Mouse (Mus musculus) stomach, embryonic 15.5 days (tissue): ENCODE measurements around the gene Nme7. TPM values are rescaled to one million over a fixed set of nuclear protein-coding genes. Genes with fewer than 3 reads are reported as not detected.

Experiments used
- ATAC-seq: fragments of 200-750 bp; cut with Nextera tagmentation; 2 replicates; pipeline ENCODE4 v1.8.0; 2017; ENCODE audit warnings: low read depth, moderate number of reproducible peaks, moderate TSS enrichment; ENCODE audit not compliant: insufficient read depth, low FRiP score
- H3K27ac ChIP-seq: fragments of 300-500 bp; sonication (generic); 2 replicates; pipeline ENCODE4 v1.5.1; 2015; ENCODE audit warnings: mild to moderate bottlenecking, inconsistent platforms
- H3K27me3 ChIP-seq: fragments of 300-500 bp; sonication (generic); replicated peaks from 2 replicates; pipeline ENCODE4 v1.6.1; 2015; ENCODE audit warnings: inconsistent platforms
- H3K36me3 ChIP-seq: fragments of 300-500 bp; sonication (generic); 2 replicates; pipeline ENCODE4 v1.6.1; 2015; ENCODE audit warnings: inconsistent platforms
- H3K4me1 ChIP-seq: fragments of 300-500 bp; sonication (generic); 2 replicates; pipeline ENCODE4 v1.6.1; 2015; ENCODE audit warnings: inconsistent platforms
- H3K4me2 ChIP-seq: fragments of 300-500 bp; sonication (generic); 2 replicates; pipeline ENCODE4 v1.6.1; 2015; ENCODE audit warnings: mild to moderate bottlenecking, inconsistent platforms
- H3K4me3 ChIP-seq: fragments of 300-500 bp; sonication (generic); replicated peaks from 2 replicates; pipeline ENCODE4 v1.5.1; 2015; ENCODE audit warnings: inconsistent platforms
- H3K9ac ChIP-seq: fragments of 300-500 bp; sonication (generic); 2 replicates; pipeline ENCODE4 v1.6.1; 2015; ENCODE audit warnings: inconsistent platforms
- H3K9me3 ChIP-seq: fragments of 300-500 bp; sonication (generic); 2 replicates; pipeline ENCODE4 v1.6.1; 2016; ENCODE audit warnings: inconsistent platforms
- WGBS: fragments of 180-500 bp; shearing (Covaris S2); methylation state at CpG from one replicate; pipeline ENCODE4 v1.1.7; 2015; 5-methylcytosine and 5-hydroxymethylcytosine counted together
- polyA plus RNA-seq: library from polyadenylated mRNA; unstranded; fragments of >200 nt; fragmentation: Nextera tagmentation; extraction: Ambion mirVana; gene quantifications from 2 replicates; pipeline ENCODE4 v1.2.1, GENCODE M21; 2015

Gene Nme7
- polyA plus RNA-seq, 1 experiment from 2014 or later, result 31.2 TPM

DNA sequence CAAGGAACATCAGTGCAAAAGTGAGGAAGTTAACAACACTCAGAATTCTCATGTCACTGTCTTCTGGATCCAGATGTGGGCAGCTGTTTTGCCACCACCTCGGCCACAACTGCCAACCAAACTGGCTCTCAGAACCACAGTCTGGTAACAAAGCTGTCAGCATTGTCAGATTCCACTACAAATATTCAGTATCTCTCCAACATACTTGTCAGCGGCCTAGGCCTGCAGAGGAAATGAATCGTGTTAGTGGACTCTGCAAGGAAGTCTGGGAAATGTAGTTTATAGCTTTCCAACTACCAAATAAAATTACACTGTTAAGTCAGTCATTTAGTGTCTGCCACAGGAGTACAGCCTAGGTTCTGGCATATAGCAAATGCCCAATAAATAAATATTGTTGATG, 113.7 kb downstream of the Nme7 start:
- Histone ChIP-seq H3K27ac (no peak overlapping the region), H3K4me1 (no peaks in the 10 kb centered on the region), H3K36me3 (no peaks in the 10 kb centered on the region), H3K27me3 (no peaks in the 10 kb centered on the region), H3K4me2 (no peak overlapping the region), H3K9me3 (no peaks in the 10 kb centered on the region), H3K9ac (no peak overlapping the region), H3K4me3 (no peak overlapping the region)
- no peak for ATAC-seq
- 72% methylated on average over 3 of the region's 3 CpGs for WGBS

DNA sequence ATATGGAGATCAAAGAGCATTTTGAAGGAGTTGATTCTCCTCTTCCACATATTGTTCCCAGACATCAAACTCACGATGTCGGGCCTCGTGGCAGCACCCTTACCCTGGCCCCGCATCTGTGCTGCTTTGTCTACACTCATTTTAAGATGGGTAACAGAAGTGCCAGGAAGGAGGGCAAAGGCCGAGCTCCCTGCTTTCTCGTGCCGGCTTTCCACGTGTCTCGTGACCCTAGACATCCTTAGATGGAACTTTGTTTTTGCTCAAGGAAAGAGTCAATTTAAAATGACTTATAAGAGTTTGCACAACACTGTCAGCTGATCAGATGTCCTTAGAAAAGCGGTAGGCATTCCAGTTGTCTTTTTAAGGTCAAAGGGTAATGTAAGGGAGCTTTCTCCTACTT, 114.4 kb downstream of the Nme7 start:
- WGBS, result 61% methylated on average over 10 of the region's 10 CpGs
- H3K9ac ChIP-seq, result no peak overlapping the region
- no peak overlapping the region for H3K27ac ChIP-seq
- no peak overlapping the region for H3K4me3 ChIP-seq
- H3K9me3 ChIP-seq, result no peaks in the 10 kb centered on the region
- H3K4me1 ChIP-seq, result no peaks in the 10 kb centered on the region
- no peak overlapping the region for H3K4me2 ChIP-seq
- no peak for ATAC-seq
- H3K36me3 ChIP-seq, result no peaks in the 10 kb centered on the region
- no peaks in the 10 kb centered on the region for H3K27me3 ChIP-seq

GRCm38 (mm10) chr1:164419401-164419800, 115.5 kb downstream of the Nme7 start:
- Histone ChIP-seq H3K4me1 (no peaks in the 10 kb centered on the region), H3K4me3 (no peak overlapping the region), H3K4me2 (no peak overlapping the region), H3K9ac (no peak overlapping the region), H3K36me3 (no peaks in the 10 kb centered on the region), H3K27ac (no peak overlapping the region), H3K9me3 (no peaks in the 10 kb centered on the region), H3K27me3 (no peaks in the 10 kb centered on the region)
- WGBS, result 67% methylated on average over 8 of the region's 8 CpGs
- no peak for ATAC-seq

- no peak overlapping the region for H3K9ac ChIP-seq
- H3K27me3 ChIP-seq, result no peaks in the 10 kb centered on the region
- no peak overlapping the region for H3K4me3 ChIP-seq
- ATAC-seq, result peak; percentile 88
- H3K4me2 ChIP-seq, result no peak overlapping the region
- 70% methylated on average over 6 of the region's 6 CpGs for WGBS
- H3K9me3 ChIP-seq, result no peaks in the 10 kb centered on the region
- peak overlapping the region; percentile 67 for H3K27ac ChIP-seq
- no peaks in the 10 kb centered on the region for H3K36me3 ChIP-seq
- no peaks in the 10 kb centered on the region for H3K4me1 ChIP-seq
Measured at GRCm38 (mm10) chr1:164420623-164421354, 116.9 kb downstream of the Nme7 start.

- no peaks in the 10 kb centered on the region for H3K36me3 ChIP-seq
- H3K9me3 ChIP-seq, result no peaks in the 10 kb centered on the region
- ATAC-seq, result peak; percentile 85; the same call in 1 of the 2 replicates
- H3K27me3 ChIP-seq, result no peaks in the 10 kb centered on the region
- H3K4me1 ChIP-seq, result no peaks in the 10 kb centered on the region
- no peak overlapping the region for H3K4me3 ChIP-seq
- H3K4me2 ChIP-seq, result no peak overlapping the region
- H3K9ac ChIP-seq, result no peak overlapping the region
- H3K27ac ChIP-seq, result no peak overlapping the region
- 67% methylated on average over 7 of the region's 7 CpGs for WGBS
Measured at GRCm38 (mm10) chr1:164426227-164426626, 122.3 kb downstream of the Nme7 start.

- H3K9me3 ChIP-seq, result no peaks in the 10 kb centered on the region
- no peak for ATAC-seq
- H3K4me1 ChIP-seq, result no peaks in the 10 kb centered on the region
- H3K4me3 ChIP-seq, result no peak overlapping the region
- no peak overlapping the region for H3K4me2 ChIP-seq
- no peak overlapping the region for H3K9ac ChIP-seq
- no peaks in the 10 kb centered on the region for H3K36me3 ChIP-seq
- 69% methylated on average over 7 of the region's 7 CpGs for WGBS
- H3K27me3 ChIP-seq, result no peaks in the 10 kb centered on the region
- no peak overlapping the region for H3K27ac ChIP-seq
Measured at GRCm38 (mm10) chr1:164427777-164428176, 123.9 kb downstream of the Nme7 start.

DNA sequence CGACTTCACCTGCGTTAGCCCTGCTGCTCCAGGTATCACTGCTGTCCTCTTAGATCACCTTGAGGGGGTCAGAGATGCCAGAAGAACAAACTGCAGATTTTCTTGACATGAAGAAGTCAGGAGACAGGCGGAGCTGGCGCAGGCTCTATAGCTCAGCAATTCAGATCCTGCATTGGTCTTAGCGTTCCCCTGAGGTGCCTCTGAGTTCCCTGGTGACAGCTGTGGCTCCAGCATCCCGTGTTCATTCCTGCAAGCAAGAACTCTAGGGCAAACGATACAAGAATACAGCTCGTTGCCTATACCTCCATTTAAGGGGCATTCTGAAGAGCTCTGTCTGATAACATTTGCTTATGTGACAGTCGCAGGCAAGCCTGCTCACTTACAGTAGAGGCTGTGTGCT, 124.7 kb downstream of the Nme7 start:
- H3K27me3 ChIP-seq, result no peaks in the 10 kb centered on the region

DNA sequence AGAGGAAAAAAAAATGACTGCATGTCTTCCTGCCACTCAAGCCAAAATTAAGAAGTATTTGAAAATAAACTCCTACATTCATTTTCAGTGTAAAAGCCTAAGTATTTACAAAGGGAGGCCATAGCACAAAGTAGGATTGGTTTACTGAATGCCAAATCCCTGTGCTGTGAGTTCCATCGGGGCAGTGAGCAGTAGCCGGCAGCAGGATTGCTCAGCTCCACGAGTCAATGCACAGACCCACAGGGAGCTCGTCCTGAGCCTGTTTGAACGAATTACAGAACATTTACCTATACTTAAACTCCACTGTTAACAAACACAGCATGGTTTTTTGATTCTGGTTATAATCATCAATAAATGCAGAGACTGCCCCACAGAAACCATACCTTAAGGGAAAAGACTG, 128.7 kb downstream of the Nme7 start:
- no peak overlapping the region for H3K27ac ChIP-seq
- no peaks in the 10 kb centered on the region for H3K9me3 ChIP-seq
- no peak overlapping the region for H3K4me3 ChIP-seq
- no peak overlapping the region for H3K4me2 ChIP-seq
- no peaks in the 10 kb centered on the region for H3K27me3 ChIP-seq
- 0 out of 2 replicates have a peak, but pooled peaks cover 3% of the 10 kb centered on the region for H3K36me3 ChIP-seq
- H3K4me1 ChIP-seq, result no peaks in the 10 kb centered on the region
- no peak for ATAC-seq
- no peak overlapping the region for H3K9ac ChIP-seq
- 59% methylated on average over 5 of the region's 5 CpGs for WGBS

More for the DNA sequence above, 124.7 kb downstream of the Nme7 start:
- Histone ChIP-seq H3K36me3 (no peaks in the 10 kb centered on the region), H3K9me3 (no peaks in the 10 kb centered on the region), H3K9ac (no peak overlapping the region), H3K27ac (no peak overlapping the region), H3K4me3 (no peak overlapping the region), H3K4me1 (no peaks in the 10 kb centered on the region), H3K4me2 (no peak overlapping the region)
- 88% methylated on average over 9 of the region's 9 CpGs for WGBS
- no peak for ATAC-seq

- Histone ChIP-seq H3K9me3 (no peaks in the 10 kb centered on the region), H3K4me2 (no peak overlapping the region), H3K27me3 (no peaks in the 10 kb centered on the region), H3K9ac (no peak overlapping the region), H3K4me3 (no peak overlapping the region), H3K36me3 (peaks cover 12% of the 10 kb centered on the region), H3K4me1 (no peaks in the 10 kb centered on the region), H3K27ac (no peak overlapping the region)
- 66% methylated on average over 6 of the region's 6 CpGs for WGBS
- no peak for ATAC-seq
Measured at GRCm38 (mm10) chr1:164434049-164434448, 130.1 kb downstream of the Nme7 start.

DNA sequence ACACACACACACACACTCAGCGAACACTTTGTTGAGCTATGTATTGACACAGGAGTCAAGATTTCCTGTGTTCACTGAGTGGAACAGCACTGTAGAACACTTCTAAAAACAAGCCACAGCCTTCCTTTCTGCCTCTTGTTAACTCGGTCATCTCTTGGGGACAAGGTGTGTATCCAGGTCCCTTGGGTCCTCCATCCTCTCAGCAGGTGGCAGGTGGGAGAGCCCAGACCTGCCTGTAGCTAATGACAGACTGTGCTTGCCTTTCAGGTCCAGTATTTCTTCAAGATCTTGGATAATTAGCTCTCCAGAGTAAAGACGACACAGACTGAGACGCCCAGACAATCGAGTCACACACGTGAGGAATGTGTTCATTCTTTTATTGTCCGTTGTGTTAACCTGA, 132.8 kb downstream of the Nme7 start:
- Histone ChIP-seq H3K4me1 (no peaks in the 10 kb centered on the region), H3K9me3 (no peaks in the 10 kb centered on the region), H3K9ac (no peak overlapping the region), H3K4me3 (no peak overlapping the region), H3K27ac (no peak overlapping the region), H3K36me3 (peaks cover 12% of the 10 kb centered on the region), H3K4me2 (no peak overlapping the region), H3K27me3 (no peaks in the 10 kb centered on the region)
- ATAC-seq, result no peak
- WGBS, result 90% methylated on average over 7 of the region's 7 CpGs

GRCm38 (mm10) chr1:164440230-164440629, 136.3 kb downstream of the Nme7 start:
- Histone ChIP-seq H3K36me3 (peaks cover 12% of the 10 kb centered on the region), H3K27ac (no peak overlapping the region), H3K4me1 (no peaks in the 10 kb centered on the region), H3K9ac (no peak overlapping the region), H3K27me3 (no peaks in the 10 kb centered on the region), H3K9me3 (no peaks in the 10 kb centered on the region), H3K4me3 (no peak overlapping the region), H3K4me2 (no peak overlapping the region)
- ATAC-seq, result no peak
- 75% methylated on average over 6 of the region's 6 CpGs for WGBS

DNA sequence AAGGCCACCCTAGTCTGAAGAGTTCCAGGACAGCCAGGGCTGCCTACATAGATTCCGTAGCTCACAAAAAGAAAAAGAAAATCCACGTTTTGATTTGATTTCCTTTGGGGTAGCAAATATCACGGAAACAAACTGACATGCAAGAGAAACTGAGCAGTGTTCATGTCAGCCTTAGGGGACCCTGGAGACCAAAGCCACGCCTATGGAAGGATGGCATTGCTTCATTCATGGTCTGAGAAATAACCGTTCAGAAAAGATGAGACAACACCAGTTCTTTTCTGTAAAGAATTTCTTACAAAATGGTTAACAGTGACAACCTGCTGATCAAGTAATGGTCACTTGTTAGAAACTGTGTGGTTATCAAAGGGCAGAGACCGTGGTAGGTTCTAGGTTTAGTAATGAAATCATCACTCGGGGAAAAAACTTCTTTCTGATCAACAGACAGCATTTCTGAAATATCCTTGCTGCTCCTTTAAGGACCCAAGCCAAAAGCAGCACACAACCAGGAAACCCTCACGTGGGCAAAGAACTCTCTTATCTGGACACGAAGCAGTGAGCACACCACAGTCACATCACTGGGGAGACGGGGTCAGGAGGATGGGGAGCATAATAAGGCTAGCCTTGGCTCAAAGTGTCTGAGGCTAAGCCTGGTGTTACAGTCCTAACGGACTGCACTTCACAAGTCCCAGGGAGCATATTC, 136.9 kb downstream of the Nme7 start:
- 75% methylated on average over 11 of the region's 11 CpGs for WGBS
- Histone ChIP-seq H3K27ac (no peak overlapping the region), H3K36me3 (peaks cover 12% of the 10 kb centered on the region)

More for the DNA sequence above, 136.9 kb downstream of the Nme7 start:
- H3K4me3 ChIP-seq, result no peak overlapping the region
- H3K9ac ChIP-seq, result no peak overlapping the region
- no peak for ATAC-seq
- H3K4me2 ChIP-seq, result no peak overlapping the region
- no peaks in the 10 kb centered on the region for H3K4me1 ChIP-seq
- no peaks in the 10 kb centered on the region for H3K27me3 ChIP-seq
- H3K9me3 ChIP-seq, result no peaks in the 10 kb centered on the region
